Mouse (Mus musculus) embryo, embryonic 11.5 days (tissue): Measurements from ENCODE around the gene Eif2ak4.

Experiments
- DNase-seq: peaks from one replicate; pipeline ENCODE4 v3.0.0-alpha.2; 2012; ENCODE audit warnings: low read depth, low spot score

The Eif2ak4 gene

GRCm38 (mm10) chr2:118404336-118404735 is 15.9 kb downstream of the Eif2ak4 start:
- DNase-seq = no peak

DNA sequence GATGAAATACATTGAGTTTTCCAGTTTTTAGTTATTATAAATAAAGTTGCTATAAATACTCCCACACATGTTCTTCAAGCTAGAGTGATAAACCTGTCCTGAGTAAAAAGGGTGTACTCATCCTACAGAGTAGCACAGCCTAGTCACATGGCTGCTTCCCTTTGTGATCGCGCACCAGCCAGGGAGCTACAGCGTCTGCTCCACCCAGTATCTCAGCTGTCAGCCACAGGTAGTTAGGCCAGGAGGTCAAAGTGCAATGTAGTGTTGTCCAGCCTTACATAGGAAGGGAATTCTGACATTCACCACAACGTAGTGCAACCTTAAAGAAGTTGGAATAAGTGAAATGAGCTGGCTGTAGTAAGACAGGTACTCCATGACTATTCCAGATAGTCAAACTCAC is 17.1 kb downstream of the Eif2ak4 start:
- DNase-seq = no peak

DNA sequence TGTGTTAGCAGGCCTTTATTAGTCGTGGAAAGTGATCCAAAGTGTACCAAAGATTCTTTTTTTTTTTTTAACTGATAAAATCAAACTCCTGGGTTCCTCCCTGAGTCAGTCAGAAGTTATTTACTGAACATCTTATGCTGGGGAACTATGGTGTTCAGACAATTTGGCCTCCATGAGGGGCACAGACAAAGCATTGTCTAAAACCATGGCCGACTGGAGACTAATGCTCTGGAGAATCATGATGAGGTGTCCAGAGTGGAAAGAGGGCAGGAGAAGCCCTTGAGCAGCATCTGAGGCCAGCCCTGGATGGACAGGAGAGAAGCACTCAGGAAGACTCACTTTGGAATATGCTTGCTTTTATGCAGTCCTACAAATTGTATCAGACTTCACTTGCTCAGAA is 18.4 kb downstream of the Eif2ak4 start:
- DNase-seq = no peak

GRCm38 (mm10) chr2:118408336-118408895 is 20.0 kb downstream of the Eif2ak4 start:
- no peak for DNase-seq

- no peak for DNase-seq
Observed at GRCm38 (mm10) chr2:118412821-118413220, 24.4 kb downstream of the Eif2ak4 start.

DNA sequence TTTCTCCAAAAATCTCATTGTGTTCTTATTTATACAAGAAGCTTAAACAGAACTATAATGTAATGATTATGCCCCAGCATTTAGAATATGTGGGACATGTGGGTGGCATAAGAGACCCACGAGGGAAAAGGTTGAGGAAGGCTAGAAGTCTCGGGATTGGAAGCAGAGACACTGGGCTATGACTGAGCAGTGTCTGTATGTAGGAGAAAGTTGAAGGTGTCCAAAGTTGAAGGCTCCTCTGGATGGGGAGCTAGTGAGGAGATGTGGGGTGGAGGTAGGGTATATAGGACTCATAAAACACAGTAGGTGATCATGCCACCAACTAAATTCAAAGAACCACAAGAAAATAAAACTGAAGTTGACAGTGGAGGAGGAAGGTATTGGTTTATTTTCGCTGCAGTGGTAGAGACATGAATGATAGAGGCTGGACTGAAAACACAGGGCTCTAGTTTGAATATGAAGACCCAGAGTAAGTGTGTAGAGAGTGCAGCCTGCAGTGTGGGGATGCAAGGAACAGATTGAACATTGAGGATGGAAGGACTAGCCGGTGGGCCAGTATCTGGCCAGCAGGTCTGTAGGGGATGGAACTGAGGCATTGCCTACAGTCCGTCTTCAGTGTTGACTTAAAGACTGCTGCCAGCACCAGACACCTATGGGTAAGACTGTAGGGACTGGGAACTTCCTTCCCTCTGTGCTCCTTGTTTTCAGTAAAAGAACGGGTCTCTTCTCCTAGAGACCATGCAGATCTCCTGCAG is 27.4 kb downstream of the Eif2ak4 start:
- no peak for DNase-seq

GRCm38 (mm10) chr2:118418076-118418475 is 29.7 kb downstream of the Eif2ak4 start:
- DNase-seq = no peak

GRCm38 (mm10) chr2:118421951-118422350 is 33.5 kb downstream of the Eif2ak4 start:
- DNase-seq = no peak

GRCm38 (mm10) chr2:118422385-118422784 is 34.0 kb downstream of the Eif2ak4 start:
- DNase-seq = no peak

DNA sequence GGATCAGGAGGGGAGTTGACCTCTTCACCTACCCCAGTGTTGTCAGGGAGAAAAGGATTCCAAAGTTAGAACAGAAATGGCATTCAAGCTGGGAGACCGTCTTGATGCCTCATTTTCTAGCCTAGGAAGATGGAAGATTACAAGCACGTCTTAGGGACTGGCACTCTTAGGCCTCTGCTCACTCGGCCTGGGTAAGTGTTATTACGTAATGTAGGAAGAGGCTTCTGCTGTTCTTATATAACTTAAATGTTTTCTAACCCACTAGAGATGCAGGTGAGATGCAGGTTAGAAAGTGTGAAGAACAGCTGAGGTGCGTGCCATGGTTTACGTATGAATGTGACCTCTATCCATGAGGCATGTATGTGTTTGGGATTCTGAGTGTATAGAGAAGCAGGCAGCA is 39.9 kb downstream of the Eif2ak4 start:
- DNase-seq = no peak

- DNase-seq = no peak
Observed at GRCm38 (mm10) chr2:118429297-118429696, 40.9 kb downstream of the Eif2ak4 start.

- DNase-seq = no peak
Observed at GRCm38 (mm10) chr2:118430630-118431029, 42.2 kb downstream of the Eif2ak4 start.

- DNase-seq = peak; percentile 7
Observed at GRCm38 (mm10) chr2:118431589-118431988, 43.2 kb downstream of the Eif2ak4 start.

DNA sequence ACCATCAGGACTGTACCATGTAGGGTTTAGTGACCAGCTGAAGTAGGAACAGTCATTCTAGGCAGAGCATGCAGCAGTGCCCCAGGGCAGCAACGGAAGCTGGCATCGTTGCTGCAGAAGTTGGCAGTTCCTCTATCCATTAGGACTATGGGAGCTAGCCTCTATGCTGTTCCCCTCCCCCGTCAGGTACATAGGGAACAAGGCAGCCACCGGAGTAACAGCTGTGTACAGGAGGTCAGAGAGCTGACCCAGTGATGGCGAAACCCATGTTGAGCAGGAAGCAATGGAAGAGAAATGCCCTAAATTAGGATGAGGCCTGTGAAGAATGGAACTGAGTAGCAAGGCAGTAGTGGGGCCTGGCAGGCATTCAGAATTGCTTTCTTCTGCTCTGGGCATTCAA is 53.8 kb downstream of the Eif2ak4 start:
- no peak for DNase-seq

DNA sequence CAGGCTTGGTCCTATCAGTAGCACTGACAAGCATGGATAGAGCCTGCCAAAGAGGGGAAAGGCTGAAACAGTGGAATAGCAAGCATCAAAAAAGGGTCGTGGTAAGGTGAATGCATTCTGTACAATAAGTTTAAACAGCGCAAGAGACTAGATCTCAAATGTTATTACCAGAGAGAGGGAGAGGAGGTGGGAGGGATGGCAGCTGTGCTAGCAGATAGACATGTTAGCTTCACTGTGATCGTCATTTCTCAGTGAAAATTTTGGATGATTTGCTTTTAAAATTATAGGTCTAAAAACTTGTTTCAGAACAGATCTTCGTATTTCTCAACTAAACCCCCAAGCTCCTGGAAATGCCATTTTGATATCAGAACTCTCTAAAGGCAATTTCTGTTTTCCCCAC is 54.3 kb downstream of the Eif2ak4 start:
- DNase-seq = no peak

DNA sequence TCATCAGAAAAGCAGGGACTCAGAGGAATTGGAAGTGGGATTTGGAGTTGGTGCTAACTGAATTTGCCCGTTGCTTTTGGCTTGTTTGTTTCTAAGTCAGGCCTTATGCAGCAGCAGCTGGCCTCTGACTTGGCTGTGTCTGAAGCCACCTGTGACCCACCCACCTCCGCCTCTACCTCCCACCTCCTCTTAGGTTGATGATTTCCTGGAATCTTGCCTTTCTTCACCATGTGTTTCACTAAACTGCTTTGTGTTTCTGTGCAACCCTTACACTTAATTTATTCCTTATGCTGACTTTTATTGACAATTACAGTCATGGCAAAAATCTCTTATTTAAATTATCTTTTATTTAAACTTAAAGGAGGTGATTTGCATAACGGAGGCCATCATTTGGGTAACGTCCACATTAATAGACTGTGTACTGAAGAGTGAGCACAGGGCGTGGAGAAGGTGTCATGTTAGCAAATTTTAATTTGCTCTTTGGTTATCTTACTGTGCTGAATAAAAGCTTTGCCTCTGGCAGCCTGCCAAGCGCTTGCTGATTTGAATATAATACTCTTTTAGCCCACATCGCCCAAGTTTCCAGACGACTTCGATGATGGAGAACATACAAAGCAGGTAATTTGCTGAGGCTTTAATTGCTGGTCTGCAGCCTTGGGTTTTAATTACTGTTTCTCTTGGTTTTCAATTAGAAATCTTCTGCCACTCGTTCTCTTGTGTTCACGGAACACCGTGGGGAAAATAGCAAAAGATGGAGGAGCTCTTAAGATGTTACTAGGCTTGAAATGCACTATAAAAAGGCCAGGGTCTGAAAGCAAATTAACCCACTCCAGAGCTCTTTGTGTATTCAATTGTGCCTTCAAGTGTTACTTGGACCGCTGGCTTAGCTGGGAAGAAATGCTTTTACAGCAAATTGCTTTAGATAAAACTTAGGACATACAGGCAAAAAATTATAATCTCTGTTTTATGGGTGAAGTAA is 57.6 kb downstream of the Eif2ak4 start:
- no peak for DNase-seq

DNA sequence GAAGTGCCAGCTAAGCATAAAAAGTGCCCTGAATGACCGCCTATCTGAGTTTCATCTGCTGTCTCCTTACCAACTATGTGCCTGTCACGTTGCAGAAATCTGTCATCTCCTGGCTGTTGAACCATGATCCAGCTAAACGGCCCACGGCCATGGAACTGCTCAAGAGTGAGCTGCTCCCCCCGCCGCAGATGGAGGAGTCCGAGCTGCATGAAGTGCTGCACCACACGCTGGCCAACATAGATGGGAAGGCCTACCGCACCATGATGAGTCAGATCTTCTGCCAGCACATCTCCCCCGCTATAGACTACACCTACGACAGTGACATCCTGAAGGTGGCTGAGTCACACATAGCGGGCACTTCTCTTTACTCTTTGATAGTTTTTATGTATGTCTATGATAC is 59.8 kb downstream of the Eif2ak4 start:
- DNase-seq = no peak

DNA sequence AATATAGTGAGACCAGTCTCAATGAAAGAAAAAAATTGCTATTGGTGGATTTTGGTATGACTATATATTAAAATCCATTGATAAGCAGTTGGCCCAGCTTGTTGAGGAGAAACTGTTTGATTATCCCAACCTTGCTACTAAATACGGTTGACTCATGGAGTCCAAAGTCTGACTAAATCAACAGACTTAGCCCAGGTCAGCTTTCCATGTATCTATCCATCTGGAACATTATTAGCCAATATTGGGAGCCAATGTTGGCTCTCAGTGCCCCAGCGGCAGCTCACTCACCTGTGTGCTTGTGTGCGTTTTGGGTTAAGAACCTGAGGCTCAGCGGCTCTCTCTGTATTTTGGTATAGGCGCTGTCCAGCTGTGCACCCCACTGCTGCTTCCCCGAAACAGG is 62.6 kb downstream of the Eif2ak4 start:
- no peak for DNase-seq

DNA sequence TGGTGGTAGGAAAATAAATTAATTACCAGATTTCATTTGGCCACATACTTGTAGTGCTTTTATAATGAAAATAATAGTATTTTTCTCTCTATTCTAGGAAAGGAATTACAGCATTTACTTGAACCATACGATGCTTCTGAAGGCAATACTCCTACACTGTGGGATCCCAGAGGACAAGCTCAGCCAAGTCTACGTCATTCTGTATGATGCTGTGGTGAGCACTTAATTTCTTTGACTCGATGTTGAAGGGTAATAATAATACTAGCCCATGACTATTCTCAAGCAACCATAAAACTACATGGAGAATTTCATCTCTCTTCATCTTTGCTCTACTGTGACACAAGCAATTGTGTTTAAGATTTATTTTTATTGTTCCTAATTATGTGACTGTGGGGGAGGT is 68.6 kb downstream of the Eif2ak4 start:
- no peak for DNase-seq

DNA sequence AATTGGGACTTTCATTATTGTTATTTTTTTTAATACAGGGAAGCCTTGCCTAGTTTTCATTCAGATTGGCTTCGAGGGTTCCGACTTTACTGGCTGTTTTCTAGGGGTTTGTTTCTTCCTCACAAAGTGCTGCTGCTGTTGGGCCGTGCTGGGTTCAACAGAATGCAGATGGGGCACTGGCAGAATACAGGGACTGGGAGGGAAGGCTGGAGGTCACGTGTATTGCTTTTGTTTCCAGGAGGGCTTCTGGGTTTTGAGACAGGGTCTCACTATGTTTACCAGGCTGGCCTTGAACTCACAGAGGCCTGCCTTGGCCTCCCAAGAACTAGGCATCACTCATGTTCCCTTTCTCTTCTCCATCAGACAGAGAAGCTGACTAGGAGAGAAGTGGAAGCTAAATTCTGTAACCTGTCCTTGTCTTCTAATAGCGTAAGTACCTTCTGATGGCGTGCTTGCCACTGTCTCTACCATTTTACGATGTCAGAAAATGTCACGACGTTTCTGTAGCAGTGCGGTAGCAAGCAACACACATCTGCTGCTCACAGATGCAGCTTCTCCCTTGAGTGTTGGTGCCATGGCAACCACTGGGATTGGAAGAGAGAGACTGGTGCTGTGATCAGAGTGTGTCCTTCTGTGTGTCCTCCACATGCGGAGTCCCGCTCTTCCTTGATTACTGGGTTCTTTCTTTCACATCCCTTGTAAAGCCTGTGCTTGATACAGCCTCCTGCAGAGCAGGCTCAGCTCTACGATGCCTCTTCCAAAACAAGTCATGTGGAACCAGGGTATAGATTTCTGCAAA is 69.2 kb downstream of the Eif2ak4 start:
- DNase-seq = no peak

- DNase-seq = no peak
Observed at GRCm38 (mm10) chr2:118461480-118462165, 73.2 kb downstream of the Eif2ak4 start.
